Mouse (Mus musculus): Measurements from ENCODE around the gene Tep1. TPM values are rescaled to one million over a fixed set of nuclear protein-coding genes. Genes with fewer than 3 reads are reported as not detected.
"Not testable (repeated sequence)": the region's sequence is repeated elsewhere in the genome, so short reads cannot be mapped to it uniquely, and the experiment has no call there.

The Tep1 gene
- total and polyA plus RNA-seq, 2 experiments: 9.0 to 13.1 TPM

- Histone ChIP-seq H3K27ac (replicated peaks; ENCODE audit: insufficient read depth, low read depth, low read length) (no peak overlapping the region), H3K4me3 (ENCODE audit: insufficient read depth, low read depth, low read length) (no peak overlapping the region), H3K4me1 (ENCODE audit: control insufficient read depth, insufficient read depth, low read length) (peaks cover 2% of the 10 kb centered on the region), H3K27me3 (ENCODE audit: control insufficient read depth, insufficient read depth, low read length) (no peaks in the 10 kb centered on the region), H3K9ac (ENCODE audit: low read depth, low read length) (no peak overlapping the region), H3K79me2 (ENCODE audit: control insufficient read depth, insufficient read depth, low read length) (no peaks in the 10 kb centered on the region), H3K36me3 (ENCODE audit: control insufficient read depth, insufficient read depth, low read length) (peaks cover 25% of the 10 kb centered on the region)
- TF ChIP-seq CTCF (IDR thresholded peaks at IDR 0.05; ENCODE audit: low read depth, low read length) (no peak), POLR2A (IDR thresholded peaks at IDR 0.05; ENCODE audit: extremely low read depth, insufficient read depth, low read length) (no peak)
- no peak for DNase-seq (ENCODE audit: extremely low read depth, low read depth, low spot score)
- WGBS: 94% methylated on average over 3 of the region's 3 CpGs
Observed at GRCm38 (mm10) chr14:50866966-50867365, 3.4 kb downstream of the Tep1 start.

- H3K27me3 ChIP-seq (ENCODE audit: control insufficient read depth, insufficient read depth, low read length); H3K9ac ChIP-seq (ENCODE audit: low read depth, low read length); H3K4me1 ChIP-seq (ENCODE audit: control insufficient read depth, insufficient read depth, low read length); DNase-seq (ENCODE audit: extremely low read depth, low read depth, low spot score); H3K27ac ChIP-seq (replicated peaks; ENCODE audit: insufficient read depth, low read depth, low read length); H3K79me2 ChIP-seq (ENCODE audit: control insufficient read depth, insufficient read depth, low read length); H3K4me3 ChIP-seq (ENCODE audit: insufficient read depth, low read depth, low read length): not testable (repeated sequence)
- peaks cover 40% of the 10 kb centered on the region for H3K36me3 ChIP-seq (ENCODE audit: control insufficient read depth, insufficient read depth, low read length)
Observed at GRCm38 (mm10) chr14:50865005-50865404, 5.4 kb downstream of the Tep1 start.

GRCm38 (mm10) chr14:50862641-50863040 lies 7.7 kb downstream of the Tep1 start:
- no peaks in the 10 kb centered on the region for H3K79me2 ChIP-seq (ENCODE audit: control insufficient read depth, insufficient read depth, low read length)
- no peak for DNase-seq (ENCODE audit: extremely low read depth, low read depth, low spot score)
- no peak overlapping the region for H3K9ac ChIP-seq (ENCODE audit: low read depth, low read length)
- TF ChIP-seq POLR2A (IDR thresholded peaks at IDR 0.05; ENCODE audit: extremely low read depth, insufficient read depth, low read length) (no peak), CTCF (IDR thresholded peaks at IDR 0.05; ENCODE audit: low read depth, low read length) (no peak)
- H3K36me3 ChIP-seq (ENCODE audit: control insufficient read depth, insufficient read depth, low read length): peaks cover 41% of the 10 kb centered on the region
- H3K27ac ChIP-seq (replicated peaks; ENCODE audit: insufficient read depth, low read depth, low read length): no peak overlapping the region
- H3K4me1 ChIP-seq (ENCODE audit: control insufficient read depth, insufficient read depth, low read length): no peaks in the 10 kb centered on the region
- no peak overlapping the region for H3K4me3 ChIP-seq (ENCODE audit: insufficient read depth, low read depth, low read length)
- H3K27me3 ChIP-seq (ENCODE audit: control insufficient read depth, insufficient read depth, low read length): no peaks in the 10 kb centered on the region
- WGBS: 85% methylated on average over 10 of the region's 10 CpGs

- Histone ChIP-seq H3K79me2 (ENCODE audit: control insufficient read depth, insufficient read depth, low read length) (no peaks in the 10 kb centered on the region), H3K36me3 (ENCODE audit: control insufficient read depth, insufficient read depth, low read length) (peaks cover 37% of the 10 kb centered on the region), H3K27ac (replicated peaks; ENCODE audit: insufficient read depth, low read depth, low read length) (no peak overlapping the region), H3K4me1 (ENCODE audit: control insufficient read depth, insufficient read depth, low read length) (no peaks in the 10 kb centered on the region), H3K27me3 (ENCODE audit: control insufficient read depth, insufficient read depth, low read length) (no peaks in the 10 kb centered on the region), H3K4me3 (ENCODE audit: insufficient read depth, low read depth, low read length) (no peak overlapping the region), H3K9ac (ENCODE audit: low read depth, low read length) (no peak overlapping the region)
- DNase-seq (ENCODE audit: extremely low read depth, low read depth, low spot score): no peak
- 89% methylated on average over 5 of the region's 5 CpGs for WGBS
- TF ChIP-seq POLR2A (IDR thresholded peaks at IDR 0.05; ENCODE audit: extremely low read depth, insufficient read depth, low read length): no peak
- no peak for TF ChIP-seq CTCF (IDR thresholded peaks at IDR 0.05; ENCODE audit: low read depth, low read length)
Observed at GRCm38 (mm10) chr14:50855788-50856187, 14.6 kb downstream of the Tep1 start.

GRCm38 (mm10) chr14:50837236-50837635 lies 33.1 kb downstream of the Tep1 start:
- no peak overlapping the region for H3K4me3 ChIP-seq (ENCODE audit: insufficient read depth, low read depth, low read length)
- no peak for DNase-seq (ENCODE audit: extremely low read depth, low read depth, low spot score)
- H3K36me3 ChIP-seq (ENCODE audit: control insufficient read depth, insufficient read depth, low read length): peaks cover 19% of the 10 kb centered on the region
- no peaks in the 10 kb centered on the region for H3K27me3 ChIP-seq (ENCODE audit: control insufficient read depth, insufficient read depth, low read length)
- WGBS: 79% methylated on average over 6 of the region's 6 CpGs
- no peak overlapping the region for H3K9ac ChIP-seq (ENCODE audit: low read depth, low read length)
- no peak overlapping the region for H3K27ac ChIP-seq (replicated peaks; ENCODE audit: insufficient read depth, low read depth, low read length)
- H3K79me2 ChIP-seq (ENCODE audit: control insufficient read depth, insufficient read depth, low read length): no peaks in the 10 kb centered on the region
- TF ChIP-seq CTCF (IDR thresholded peaks at IDR 0.05; ENCODE audit: low read depth, low read length) (peak; percentile 35), POLR2A (IDR thresholded peaks at IDR 0.05; ENCODE audit: extremely low read depth, insufficient read depth, low read length) (no peak)
- H3K4me1 ChIP-seq (ENCODE audit: control insufficient read depth, insufficient read depth, low read length): no peaks in the 10 kb centered on the region

GRCm38 (mm10) chr14:50834435-50834834 lies 35.9 kb downstream of the Tep1 start:
- peak overlapping the region; percentile 7; the same call in 1 of the 2 replicates for H3K27ac ChIP-seq (replicated peaks; ENCODE audit: insufficient read depth, low read depth, low read length)
- no peaks in the 10 kb centered on the region for H3K4me1 ChIP-seq (ENCODE audit: control insufficient read depth, insufficient read depth, low read length)
- no peak overlapping the region for H3K4me3 ChIP-seq (ENCODE audit: insufficient read depth, low read depth, low read length)
- 63% methylated on average over 2 of the region's 2 CpGs for WGBS
- no peaks in the 10 kb centered on the region for H3K27me3 ChIP-seq (ENCODE audit: control insufficient read depth, insufficient read depth, low read length)
- H3K79me2 ChIP-seq (ENCODE audit: control insufficient read depth, insufficient read depth, low read length): no peaks in the 10 kb centered on the region
- peaks cover 27% of the 10 kb centered on the region for H3K36me3 ChIP-seq (ENCODE audit: control insufficient read depth, insufficient read depth, low read length)
- TF ChIP-seq POLR2A (IDR thresholded peaks at IDR 0.05; ENCODE audit: extremely low read depth, insufficient read depth, low read length) (no peak), CTCF (IDR thresholded peaks at IDR 0.05; ENCODE audit: low read depth, low read length) (no peak)
- DNase-seq (ENCODE audit: extremely low read depth, low read depth, low spot score): peak; percentile 23
- no peak overlapping the region for H3K9ac ChIP-seq (ENCODE audit: low read depth, low read length)

All from liver, adult 2 months (tissue).